Mouse (Mus musculus) right cerebral cortex, postnatal 25 days (tissue): ENCODE results near the gene Zfp27.
"Not testable (repeated sequence)": the region's sequence is repeated elsewhere in the genome, so short reads cannot be mapped to it uniquely, and the experiment has no call there.

ENCODE experiments used
- DNase-seq: peaks from one replicate; pipeline ENCODE4 v3.0.0; 2022

The Zfp27 gene

DNA sequence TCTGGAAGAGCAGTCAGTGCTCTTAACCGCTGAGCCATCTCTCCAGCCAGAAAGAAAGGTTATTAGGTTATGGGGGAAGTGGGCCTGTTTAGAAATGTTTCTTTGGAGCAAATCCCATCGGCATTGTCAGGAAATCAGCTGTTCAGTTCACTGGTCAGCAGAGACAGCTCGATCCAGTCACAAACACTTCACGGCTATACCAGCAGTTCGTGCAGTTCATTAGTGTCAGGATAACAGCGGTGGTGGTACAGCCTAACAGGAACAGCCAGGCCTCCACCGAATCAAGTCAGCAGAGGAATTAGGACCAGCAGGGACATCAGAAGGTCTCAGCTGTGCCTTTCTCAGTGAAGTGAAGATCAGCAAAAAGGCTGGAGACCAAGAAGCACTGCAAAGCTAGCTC lies 25.5 kb downstream of the Zfp27 start:
- DNase-seq: no peak

DNA sequence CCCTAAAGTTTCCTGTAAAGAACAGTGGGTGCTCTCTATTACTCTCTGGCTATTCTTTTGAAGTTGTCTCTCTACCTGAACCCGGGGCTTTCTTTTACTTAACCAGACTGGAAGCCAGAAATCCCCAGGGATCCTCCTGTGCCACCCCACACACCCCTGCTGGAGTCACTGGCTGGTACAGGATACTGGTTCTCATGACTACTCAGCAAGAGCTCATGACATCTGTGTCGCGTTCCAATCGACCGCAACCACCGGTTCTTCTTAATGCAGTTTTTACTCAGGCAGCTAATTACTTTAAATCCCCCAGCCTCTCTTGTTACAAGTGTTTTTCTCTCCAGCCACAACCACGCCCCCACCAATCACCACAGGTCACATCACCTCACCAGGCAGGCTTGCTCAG lies 26.3 kb downstream of the Zfp27 start:
- DNase-seq: no peak

DNA sequence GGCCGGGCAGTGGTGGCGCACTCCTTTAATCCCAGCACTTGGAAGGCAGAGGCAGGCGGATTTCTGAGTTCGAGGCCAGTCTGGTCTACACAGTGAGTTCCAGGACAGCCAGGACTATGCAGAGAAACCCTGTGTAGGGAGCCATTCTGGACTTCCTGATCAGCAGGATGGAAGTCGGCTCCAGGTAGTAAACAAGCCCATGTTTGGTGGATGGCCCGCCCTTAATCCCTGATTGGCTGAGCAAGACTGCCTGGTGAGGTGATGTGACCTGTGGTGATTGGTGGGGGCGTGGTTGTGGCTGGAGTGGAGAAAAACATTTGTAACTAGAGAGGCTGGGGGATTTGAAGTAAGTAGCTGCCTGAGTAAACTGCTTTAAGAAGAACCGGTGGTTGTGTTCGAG lies 28.8 kb downstream of the Zfp27 start:
- DNase-seq: not testable (repeated sequence)

DNA sequence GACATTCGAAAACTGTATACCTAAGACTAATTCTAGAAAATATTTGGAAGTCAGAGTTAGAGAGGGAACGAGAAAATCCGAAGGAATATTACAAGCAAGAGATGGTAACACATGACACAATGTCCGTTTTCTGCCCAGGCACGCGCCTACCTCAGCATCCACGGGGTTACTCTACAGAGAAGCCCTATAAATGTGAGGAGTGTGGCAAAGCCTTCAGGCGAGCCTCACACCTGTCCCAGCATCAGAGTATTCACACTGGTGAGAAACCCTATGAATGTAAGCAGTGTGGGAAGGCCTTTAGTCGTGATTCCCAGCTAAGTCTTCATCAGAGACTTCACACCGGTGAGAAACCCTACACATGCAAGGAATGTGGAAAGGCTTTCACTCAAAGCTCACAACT lies 32.1 kb downstream of the Zfp27 start:
- no peak for DNase-seq

DNA sequence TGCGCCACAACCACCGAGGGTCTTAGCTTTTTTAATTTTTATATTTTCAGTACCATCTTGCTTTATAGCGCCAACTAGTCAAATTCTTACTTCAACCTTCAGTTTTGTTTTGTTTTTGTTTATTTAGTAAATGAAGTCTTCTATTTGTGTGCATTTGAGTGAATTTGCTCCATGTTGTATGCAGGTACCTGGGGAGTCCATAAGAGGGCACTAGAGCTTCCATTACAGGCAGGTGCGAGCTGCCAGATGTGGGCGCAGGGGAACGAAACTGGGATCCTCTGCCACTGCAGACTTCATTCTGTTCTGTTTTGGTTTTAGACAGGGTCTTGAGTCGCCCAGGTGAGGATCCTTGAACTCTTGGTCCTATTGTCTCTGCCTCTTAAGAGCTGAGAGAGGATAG lies 44.7 kb downstream of the Zfp27 start:
- no peak for DNase-seq

DNA sequence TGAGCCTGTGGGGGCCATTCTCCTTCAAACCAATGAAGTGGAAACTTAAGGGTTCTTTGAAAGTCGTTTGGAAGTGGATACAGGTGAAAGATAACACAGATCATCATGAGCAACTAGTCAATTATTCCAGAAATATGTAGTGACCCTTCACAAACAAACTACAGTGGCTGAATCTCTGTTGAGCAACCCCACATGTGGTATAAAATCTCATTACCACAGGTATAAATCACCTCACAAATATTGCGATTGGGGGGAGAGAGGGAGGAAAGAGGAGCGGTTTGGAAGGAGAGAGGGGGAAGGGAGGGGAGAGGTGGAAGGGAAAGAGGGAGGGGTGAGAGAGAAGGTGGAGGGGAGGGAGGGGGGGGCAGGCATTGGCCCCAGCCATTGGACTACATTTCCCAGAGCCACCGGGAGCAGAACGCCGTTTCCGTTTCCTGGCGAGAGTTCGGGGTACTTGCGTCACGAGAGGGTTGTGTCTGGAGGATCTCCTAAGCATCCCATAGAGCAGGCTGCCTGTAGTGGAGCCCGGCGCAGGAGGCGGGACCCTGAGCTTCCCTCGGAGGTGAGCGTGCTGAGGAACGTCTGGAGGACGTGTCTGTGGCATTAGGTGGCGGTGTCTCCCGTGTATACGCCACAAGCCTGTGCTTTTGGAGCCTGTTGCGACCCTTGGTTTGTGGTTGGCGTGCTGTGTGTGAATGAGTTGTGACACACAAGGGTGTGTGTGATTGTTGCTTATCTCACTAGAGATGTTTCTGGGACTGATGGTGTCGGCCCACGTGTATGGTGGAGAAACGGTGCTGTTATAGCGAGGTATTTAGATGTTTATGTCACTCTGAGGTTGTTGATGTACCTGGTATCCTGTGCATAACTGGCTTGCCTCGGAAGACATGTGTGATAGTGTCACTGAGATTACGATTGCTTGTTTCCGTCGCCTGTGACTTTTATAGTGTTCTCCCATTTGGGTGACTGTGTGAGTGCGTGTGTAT lies 46.5 kb downstream of the Zfp27 start, which contains the start of gene Zfp420:
TSS of gene Zfp420 (plus strand) at position 448 of the 986 bp plus-strand sequence.
- peak; percentile 88 for DNase-seq

DNA sequence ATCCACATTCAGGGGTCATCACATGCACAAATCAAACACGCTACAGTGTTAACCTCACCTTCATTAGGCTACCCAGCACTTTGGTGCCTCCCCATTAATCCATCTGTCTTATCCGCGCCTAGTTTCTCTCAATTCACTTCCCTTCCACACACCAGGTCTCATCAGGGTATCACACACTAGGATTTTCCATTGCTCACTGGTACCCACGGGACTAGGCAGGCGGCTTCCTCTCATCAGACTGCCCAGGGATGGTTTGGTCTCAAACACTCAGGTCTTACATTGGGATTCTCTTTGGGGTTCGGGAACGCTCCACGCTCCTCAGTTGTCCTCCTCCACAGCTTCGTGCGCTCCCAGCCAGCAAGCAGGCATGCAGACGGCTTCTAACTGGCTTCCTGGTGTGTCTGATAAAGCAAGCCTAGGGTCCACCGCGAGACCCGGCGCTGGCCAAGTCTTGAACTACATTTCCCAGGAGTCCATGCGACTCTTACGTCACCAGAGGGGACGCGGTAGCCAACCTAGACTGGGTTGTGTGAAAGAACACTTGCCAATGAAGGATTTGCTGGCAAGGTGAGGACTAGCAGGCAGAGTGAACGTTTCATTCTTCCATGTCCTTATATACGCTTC lies 53.0 kb downstream of the Zfp27 start, which contains the start of gene Zfp940:
TSS of gene Zfp940 (minus strand) at position 451 of the 624 bp plus-strand sequence.
- peak; percentile 88 for DNase-seq

DNA sequence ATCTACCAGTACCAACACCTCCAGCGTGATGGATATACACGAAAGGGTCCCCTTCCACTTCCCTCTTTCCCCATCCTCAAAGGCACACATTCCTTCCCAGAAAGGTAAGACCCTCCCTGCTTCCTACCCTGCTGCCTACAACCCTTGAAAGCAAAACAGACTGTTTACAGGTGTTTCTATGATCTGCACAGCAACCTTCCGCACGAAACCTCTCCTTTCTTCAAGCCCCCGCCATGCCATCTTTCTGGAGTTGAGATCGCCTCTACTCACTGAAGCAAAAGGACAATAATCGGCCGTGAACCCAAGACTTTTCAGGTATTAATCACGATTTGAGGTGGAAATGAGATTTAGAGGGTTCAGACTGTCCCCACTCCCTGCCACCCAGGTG lies 53.5 kb downstream of the Zfp27 start:
- DNase-seq: no peak

DNA sequence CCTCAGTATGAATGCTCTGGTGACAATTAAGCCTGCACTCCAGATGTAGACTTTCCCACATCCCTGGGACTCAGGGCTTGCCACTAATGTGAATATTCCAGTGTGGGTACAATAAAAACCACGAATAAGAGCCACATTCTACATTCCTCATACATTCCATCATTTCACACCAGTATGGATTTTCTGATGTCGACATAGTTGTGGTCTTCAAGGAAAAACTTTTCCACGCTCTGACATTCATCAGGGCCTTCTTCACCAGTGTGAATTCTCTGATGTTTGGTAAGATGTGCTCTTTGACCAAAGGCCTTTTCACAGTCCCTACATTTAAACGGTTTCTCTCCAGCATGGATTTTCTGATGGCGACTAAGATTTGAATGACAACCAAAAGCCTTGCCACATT lies 61.8 kb downstream of the Zfp27 start:
- no peak for DNase-seq
